Mouse (Mus musculus) c-Kit-positive CD71-negative TER-119-negative erythroid progenitor cells, embryonic 14.5 days (primary cell): ENCODE measurements around the gene Akap2.

Experiments
- DNase-seq: peaks from one replicate; pipeline ENCODE4 v3.0.0-alpha.2; 2013; ENCODE audit warnings: low read depth

The Akap2 gene

GRCm38 (mm10) chr4:57703574-57704470, 13.6 kb upstream of the Akap2 start:
- no peak for DNase-seq

GRCm38 (mm10) chr4:57704575-57704974, 12.9 kb upstream of the Akap2 start:
- no peak for DNase-seq

GRCm38 (mm10) chr4:57715849-57716248, 1.6 kb upstream of the Akap2 start:
- no peak for DNase-seq

GRCm38 (mm10) chr4:57716735-57717134, 722 bp upstream of the Akap2 start:
- no peak for DNase-seq

GRCm38 (mm10) chr4:57719370-57719769, 1.9 kb downstream of the Akap2 start:
- DNase-seq = no peak

GRCm38 (mm10) chr4:57720869-57721361, 3.5 kb downstream of the Akap2 start:
- DNase-seq = peak; percentile 30

GRCm38 (mm10) chr4:57722296-57722695, 4.8 kb downstream of the Akap2 start:
- no peak for DNase-seq

- no peak for DNase-seq
Observed at GRCm38 (mm10) chr4:57723659-57724058, 6.2 kb downstream of the Akap2 start.

- DNase-seq = no peak
Observed at GRCm38 (mm10) chr4:57725569-57725968, 8.1 kb downstream of the Akap2 start.

GRCm38 (mm10) chr4:57728611-57729183, 11.2 kb downstream of the Akap2 start:
- no peak for DNase-seq

GRCm38 (mm10) chr4:57730047-57730446, 12.6 kb downstream of the Akap2 start:
- DNase-seq = no peak

- no peak for DNase-seq
Observed at GRCm38 (mm10) chr4:57730801-57731598, 13.5 kb downstream of the Akap2 start.

GRCm38 (mm10) chr4:57732351-57732750, 14.9 kb downstream of the Akap2 start:
- DNase-seq = no peak

- DNase-seq = no peak
Observed at GRCm38 (mm10) chr4:57733445-57733844, 16.0 kb downstream of the Akap2 start.

- DNase-seq = no peak
Observed at GRCm38 (mm10) chr4:57735426-57735825, 18.0 kb downstream of the Akap2 start.

GRCm38 (mm10) chr4:57738856-57739552, 21.5 kb downstream of the Akap2 start:
- no peak for DNase-seq

- DNase-seq = no peak
Observed at GRCm38 (mm10) chr4:57743325-57743929, 26.0 kb downstream of the Akap2 start.

GRCm38 (mm10) chr4:57750651-57751050, 33.2 kb downstream of the Akap2 start:
- DNase-seq = no peak

- no peak for DNase-seq
Observed at GRCm38 (mm10) chr4:57751054-57751453, 33.6 kb downstream of the Akap2 start.

GRCm38 (mm10) chr4:57751566-57751965, 34.1 kb downstream of the Akap2 start:
- no peak for DNase-seq

GRCm38 (mm10) chr4:57755085-57755484, 37.6 kb downstream of the Akap2 start:
- no peak for DNase-seq
